Mouse (Mus musculus) G1E-ER4 (cell line): Measurements from ENCODE around the gene Myo18a. TPM values are rescaled to one million over a fixed set of nuclear protein-coding genes. Genes with fewer than 3 reads are reported as not detected.

Experiments
- GATA1 ChIP-seq: IDR thresholded peaks from one replicate; pipeline ENCODE4 v1.8.0; 2012; ENCODE audit warnings: low read length, inconsistent platforms
- polyA plus RNA-seq: library from polyadenylated mRNA; stranded (reverse); fragments of >175 nt; gene quantifications from 2 replicates; pipeline ENCODE4 v1.2.3, GENCODE M21; 2012

Gene Myo18a
- polyA plus RNA-seq, 1 experiment, result 41.9 TPM

DNA sequence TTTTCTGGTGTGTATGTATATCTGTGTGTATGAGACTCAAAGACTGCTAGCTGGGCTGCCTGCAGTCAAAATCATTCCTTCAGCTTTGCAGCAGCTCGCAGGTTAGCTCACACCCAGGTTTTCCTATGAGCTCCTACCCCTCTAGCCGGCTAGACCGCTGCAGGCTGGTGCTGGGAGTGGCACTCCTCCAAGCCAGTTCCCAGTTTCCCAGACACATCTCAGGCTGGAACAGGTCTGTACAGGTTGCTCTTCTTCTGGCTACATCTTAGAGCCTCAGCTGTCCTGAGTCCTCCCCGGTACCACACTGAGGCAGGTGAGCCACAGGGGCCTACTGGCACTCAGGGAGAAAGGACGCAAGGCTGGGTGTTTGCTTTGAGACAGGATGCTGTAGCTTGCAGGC, 74.8 kb downstream of the Myo18a start:
- no peak for TF ChIP-seq GATA1

DNA sequence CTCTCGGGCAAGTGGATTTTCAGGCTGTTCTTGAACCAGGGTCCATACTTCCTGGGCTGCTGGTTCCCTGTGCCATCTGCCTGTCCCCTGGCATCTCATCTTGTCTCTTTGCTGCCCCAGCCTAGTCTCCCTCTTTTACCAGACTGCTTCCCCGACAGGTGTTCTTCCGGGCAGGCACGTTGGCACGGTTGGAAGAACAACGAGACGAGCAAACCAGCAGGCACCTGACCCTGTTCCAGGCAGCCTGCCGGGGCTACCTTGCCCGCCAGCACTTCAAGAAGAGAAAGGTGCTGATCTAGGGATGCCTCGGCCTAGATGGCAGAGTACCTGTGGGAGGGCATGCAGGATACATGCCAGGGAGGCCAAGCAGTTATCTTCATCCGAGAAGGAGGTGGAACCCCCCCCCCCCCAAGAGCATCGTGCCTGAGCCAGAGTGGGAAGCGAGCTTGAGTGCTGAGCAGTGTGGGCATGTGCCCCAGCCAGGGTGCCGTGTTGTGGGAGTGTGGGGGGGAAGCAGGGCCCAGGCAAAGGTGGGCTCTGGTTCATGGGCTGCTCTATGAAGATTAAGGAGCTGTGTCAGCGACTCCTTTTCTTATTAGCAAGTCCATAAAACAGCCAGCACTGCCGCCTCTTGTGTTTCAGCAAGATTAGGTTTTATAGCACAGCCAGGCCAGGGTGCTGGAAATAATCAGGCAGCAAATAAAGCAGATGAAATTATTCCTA, 77.6 kb downstream of the Myo18a start:
- TF ChIP-seq GATA1, result no peak

DNA sequence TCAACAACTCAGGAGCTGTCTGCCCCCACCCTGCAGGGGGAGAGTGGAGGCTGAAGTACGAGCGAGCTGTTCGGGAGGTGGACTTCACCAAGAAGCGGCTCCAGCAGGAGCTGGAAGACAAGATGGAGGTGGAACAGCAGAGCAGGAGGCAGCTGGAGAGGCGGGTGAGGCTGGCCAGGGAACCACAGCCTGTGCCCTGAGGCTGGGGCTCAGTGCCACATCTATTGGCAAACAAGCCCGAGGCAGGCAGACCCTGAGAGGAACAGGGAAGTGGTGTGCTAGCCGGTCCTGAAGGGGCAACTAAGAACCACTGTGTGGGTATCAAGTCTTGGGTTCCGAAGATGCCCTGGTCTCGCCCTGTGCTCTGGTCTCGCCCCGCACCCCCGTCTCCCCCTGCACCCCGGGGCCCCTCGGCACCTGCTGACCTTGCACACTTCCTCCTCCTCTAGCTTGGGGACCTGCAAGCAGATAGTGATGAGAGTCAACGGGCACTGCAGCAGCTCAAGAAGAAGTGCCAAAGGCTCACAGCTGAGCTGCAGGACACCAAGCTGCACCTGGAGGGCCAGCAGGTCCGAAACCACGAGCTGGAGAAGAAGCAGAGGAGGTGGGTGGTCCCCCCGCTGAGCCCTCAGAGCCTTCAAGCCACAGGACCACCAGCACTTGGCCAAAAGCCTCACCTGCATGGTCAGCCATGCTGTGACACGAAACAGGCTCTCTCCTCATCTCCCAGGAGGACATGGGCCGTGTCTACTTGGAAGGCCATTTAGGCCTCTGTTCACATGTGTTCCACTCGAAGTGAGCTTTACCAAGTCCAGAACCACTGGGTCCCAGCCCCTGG, 80.2 kb downstream of the Myo18a start:
- no peak for TF ChIP-seq GATA1

DNA sequence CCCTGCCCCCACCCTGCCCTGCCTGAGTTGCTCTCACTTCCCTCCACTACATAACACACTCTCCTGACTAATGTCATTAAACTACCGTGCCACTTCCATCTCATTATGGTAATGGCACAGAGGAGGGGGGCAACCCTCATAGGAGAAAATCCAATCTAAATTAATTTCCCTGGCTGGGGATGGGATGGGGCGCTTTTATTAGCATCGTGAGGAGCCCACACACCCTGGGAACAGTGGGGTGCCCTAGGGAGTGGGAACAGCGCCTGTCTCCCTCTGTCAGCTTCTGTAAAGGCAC, 80.8 kb downstream of the Myo18a start:
- no peak for TF ChIP-seq GATA1

DNA sequence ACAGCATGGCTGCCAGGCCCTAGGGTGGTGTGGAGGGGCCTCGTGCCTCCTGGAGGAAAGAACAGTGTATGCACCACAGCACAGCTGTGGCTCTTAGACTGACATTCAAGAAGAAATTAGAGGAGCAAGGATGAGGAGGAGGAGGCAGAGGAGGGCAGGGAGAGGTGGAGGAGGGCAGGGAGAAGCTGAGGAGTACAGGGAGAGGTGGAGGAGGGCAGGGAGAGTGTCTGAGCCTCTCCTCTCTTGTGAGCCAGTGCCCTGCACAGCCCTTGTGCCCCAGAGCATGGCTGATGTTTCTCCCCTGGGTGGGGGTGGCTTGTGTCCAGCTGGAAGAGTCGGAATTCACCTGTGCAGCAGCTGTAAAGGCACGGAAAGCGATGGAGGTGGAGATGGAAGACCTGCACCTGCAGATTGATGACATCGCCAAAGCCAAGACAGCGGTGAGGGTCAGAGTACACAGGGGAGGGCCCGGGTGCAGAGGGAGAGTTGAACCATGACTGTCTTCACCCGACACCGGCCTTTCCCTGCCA, 84.6 kb downstream of the Myo18a start:
- no peak for TF ChIP-seq GATA1

DNA sequence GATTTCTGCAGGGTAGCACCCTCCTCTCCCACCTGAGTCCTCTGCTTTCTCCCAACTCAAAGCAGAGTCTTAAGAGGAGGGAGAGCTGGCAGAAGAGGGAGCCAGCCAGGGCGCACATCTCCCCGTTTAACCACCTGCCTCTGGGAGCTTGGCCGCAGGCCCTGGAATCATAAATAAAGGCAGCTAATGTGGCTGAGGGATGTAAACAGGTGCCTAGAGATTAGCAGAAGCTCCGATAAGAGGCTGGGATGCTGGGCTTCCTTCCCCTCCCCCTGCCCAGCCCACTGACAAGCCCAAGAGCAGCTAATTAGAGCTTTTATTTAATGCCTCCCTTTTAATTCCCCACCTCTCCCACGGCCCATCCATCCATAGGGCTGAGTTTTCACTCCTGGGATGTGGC, 85.1 kb downstream of the Myo18a start:
- TF ChIP-seq GATA1, result no peak

DNA sequence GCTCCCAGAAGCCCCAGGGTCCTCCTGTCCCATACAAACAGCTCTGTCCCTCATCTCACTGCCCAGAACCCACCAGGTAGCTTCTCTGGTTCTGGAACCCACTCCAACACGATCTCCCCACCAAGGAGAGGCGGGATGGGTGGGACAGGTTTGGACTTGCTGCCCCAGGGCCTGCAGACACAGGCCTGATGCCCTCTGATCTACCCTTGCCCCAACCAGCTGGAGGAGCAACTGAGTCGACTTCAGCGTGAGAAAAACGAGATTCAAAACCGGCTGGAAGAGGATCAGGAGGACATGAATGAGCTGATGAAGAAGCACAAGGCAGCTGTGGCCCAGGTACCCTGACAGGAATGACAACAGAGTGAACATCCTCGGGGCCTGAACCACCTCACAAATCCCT, 86.1 kb downstream of the Myo18a start:
- no peak for TF ChIP-seq GATA1

DNA sequence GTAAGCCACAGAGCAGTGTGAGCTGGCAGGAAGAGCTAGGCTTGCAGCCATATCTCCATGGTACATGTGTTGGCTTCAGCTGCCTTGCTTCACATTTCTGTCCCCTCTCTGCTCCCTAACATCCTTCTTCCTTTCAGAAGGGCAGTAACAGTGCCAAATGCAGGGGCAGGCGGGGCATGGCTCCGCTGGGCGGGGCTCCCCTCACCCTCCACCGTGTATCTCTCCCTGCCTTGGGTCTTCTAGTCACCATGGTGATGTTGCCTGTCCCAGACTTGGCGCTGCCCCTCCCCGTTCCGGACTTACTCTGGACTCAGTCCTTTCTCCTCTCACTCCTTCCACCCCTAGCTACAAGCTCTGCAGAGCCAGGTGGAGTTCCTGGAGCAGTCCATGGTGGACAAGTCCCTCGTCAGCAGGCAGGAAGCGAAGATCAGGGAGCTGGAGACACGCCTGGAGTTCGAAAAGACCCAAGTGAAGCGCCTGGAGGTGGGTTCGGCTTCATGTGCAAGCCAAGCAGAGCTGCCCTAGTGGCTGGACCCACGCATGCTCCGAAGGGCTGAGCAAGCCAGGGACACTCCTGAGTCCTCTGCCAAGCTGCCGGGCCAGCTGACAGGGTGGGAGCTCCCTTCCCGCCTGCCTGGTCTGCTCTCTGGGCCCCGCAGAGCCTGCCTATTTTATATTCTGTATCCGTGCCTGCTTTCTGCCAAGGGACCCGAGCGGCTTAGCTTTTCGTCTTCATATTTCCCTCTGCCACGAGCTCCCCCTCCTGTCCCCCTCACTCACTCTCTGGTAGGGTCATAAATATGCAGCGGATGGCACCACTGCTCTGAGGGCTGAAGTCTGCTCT, 87.6 kb downstream of the Myo18a start:
- no peak for TF ChIP-seq GATA1

DNA sequence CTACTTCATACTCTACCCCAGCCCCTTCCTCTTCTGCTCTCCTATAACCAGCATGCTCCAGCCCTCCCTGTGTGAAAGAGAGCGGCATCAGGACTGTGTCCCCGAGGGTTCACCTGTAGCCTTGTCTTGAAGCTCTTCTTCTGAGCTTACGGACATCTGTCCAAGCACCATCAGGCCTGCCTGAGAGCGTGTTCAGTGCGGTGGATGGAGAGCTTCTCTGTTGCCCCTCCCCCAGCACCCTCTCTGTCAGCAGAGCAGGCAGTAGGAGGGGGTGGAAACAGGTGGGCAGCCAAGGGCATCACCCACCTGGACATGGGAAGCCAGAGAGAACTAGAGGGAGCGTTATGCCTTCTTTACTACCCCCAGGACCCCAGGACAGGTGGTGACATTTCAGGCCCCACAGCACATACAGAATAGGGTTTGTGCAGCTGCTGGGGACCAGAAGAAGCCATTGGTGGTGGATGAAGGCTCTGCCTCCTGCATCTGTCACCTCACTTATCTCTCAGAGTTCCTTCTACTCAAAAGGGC, 88.5 kb downstream of the Myo18a start:
- no peak for TF ChIP-seq GATA1

DNA sequence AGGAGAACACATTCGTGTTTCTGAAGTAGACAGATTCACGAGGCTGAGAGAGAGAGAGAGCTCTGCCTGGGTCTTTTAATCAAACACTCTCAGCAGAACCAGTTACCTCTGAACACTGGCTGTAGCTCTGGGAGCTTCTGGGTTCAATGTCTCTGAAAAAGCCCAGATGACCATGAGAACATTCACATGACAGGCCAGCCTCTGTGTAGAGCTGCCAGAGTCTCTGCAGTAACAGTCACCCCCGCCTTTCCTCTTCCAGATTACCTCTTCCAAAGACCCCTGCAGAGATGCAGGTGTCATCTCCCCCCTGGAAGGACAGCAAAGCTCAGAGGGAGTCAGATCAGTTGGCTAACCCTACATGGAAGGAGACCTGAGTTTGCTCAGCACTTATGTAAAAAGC, 89.1 kb downstream of the Myo18a start:
- TF ChIP-seq GATA1, result no peak

DNA sequence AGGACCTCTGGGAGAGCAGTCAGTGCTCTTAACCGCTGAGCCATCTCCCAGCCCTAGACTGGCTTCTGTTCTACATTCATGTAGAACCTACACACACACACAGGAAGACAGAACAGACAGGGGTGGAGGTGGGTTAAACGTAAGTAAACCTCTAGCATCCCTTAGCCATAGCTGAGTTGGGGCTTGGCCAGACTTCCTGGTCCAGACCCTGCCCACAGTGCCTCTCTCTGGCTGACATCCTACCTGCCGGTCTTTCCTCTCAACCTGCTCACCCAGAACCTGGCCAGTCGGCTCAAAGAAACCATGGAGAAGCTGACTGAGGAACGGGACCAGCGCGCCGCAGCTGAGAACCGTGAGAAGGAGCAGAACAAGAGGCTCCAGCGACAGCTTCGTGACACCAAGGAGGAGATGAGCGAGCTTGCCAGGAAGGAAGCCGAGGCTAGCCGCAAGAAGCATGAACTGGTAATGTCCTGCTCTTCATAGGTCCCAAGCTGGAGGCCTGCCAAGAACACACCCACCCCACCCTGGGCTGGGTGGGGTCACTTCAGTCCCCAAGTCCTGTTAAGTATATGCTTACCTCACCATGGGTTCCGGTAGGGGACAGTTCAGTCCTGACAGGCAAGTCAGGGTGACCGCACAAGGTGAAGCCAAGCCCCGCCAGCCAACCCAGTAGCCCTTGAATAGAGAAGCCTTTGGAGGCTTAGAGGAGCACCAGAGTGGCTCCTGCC, 90.1 kb downstream of the Myo18a start:
- TF ChIP-seq GATA1, result no peak

DNA sequence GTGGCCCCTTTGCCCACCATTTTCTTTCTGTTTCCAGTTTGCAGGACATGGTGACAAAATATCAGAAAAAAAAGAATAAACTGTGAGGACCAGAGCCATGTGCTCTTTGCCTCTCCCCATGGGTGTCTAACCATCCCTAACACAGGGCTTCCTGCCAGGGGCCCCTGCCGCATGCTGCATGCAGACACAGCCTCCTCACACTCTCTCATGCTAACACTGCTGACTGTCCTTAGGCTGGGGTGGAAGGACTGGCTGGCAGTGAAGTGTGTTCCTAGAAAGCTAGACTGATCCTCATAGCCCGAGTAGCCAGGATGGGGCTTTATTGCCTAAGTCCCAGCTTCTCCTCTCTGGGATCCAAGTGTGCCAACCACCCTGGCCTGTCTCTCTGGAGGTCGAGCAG, 91.6 kb downstream of the Myo18a start:
- TF ChIP-seq GATA1, result no peak

DNA sequence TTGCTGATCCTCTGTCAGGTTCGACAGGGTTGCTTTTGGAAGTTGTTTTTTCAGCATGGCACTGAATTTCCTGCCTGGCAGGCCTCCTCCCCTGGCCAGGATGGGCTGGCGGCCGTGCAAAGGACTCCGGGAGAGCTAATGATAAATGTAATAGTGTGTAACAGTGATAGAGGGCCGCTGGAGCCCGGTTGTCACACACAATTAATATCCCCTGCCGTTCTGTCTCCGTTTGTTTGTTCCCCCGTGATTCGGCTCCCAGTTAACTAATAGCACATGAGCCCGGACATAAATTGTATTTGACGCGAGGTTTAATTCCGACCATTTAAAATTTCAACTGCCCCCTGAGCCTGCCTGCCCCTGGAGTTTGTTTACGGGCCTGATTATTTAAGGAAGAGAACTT, 92.3 kb downstream of the Myo18a start:
- TF ChIP-seq GATA1, result no peak

DNA sequence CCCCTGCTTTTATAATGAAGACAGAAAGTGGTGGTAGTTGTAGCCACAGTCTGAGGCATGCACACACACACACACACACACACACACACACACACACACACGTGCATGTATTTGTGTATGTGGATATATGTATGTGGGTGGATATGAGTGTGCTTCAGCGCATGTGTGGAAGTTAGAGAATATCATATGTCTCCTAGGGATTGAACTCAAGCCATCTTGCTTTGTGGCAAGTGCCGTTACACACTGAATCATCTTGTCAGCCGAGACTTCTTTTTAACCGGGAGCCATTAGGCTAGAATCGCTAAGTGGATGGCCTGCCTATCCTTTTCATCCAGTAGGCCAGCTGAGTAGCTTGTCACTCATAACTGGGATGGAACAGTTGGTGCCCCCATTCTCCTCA, 94.0 kb downstream of the Myo18a start:
- TF ChIP-seq GATA1, result no peak

DNA sequence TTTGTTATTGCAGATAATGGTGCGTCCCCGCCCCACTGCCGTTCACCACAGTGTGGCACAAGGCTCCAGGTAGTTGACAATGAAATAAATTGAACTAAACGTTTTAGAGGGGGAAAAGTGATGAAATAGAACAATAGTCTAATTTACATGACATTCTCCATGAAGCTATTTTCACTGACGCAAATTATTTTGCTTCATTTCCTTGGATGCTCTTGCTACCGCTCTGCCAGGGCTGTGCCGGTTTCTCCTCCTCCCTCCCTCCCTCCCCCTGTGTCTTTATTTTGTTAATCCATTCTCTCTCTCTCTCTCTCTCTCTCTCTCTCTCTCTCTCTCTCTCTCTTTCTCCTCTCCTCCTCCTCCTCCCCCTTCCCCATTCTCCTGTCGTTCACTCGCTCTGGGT, 95.5 kb downstream of the Myo18a start:
- TF ChIP-seq GATA1, result no peak
